ENCODE assay signal across 8 mouse cellular contexts in the genomic region with DNA sequence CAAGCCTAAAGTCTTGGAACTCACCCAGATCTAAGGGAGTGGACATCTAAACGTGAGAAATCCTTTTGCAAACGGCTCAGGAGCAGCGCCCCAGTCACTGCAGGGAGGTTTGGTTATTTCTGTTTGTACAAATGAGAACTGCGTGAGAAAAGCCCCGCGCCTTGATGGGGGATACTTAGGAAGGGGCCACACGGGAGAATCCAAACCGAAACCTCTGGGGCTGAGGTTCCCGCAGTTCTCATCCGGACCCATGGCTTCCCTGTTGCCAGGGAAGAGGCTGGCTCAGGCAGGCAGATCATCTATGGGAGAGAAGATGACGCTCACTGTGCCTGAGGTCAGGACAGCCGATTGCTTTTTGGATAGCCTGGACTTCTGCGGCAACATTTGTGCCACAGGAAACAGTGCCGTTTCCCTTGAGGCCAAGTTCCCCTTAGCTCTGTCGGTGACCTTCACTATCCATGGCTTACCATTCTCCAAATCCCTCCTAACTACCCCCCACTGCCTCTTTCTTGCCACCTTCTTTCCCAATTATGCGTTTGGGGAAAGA.
DNase-seq lines count a peak whose midpoint lies in the region; ATAC-seq and TF ChIP-seq lines count a peak whose summit lies in the region.

No protein-coding gene starts in this region.

- H3K4me1 ChIP-seq in heart, embryonic 12.5 days (replicated peaks) = peaks cover 12% of the 10 kb centered on the region; the same call in 1 of the 2 replicates
- H3K4me1 ChIP-seq in midbrain, postnatal 0 days (ENCODE audit: insufficient read depth, low read length) = no peaks in the 10 kb centered on the region
- no peaks in the 10 kb centered on the region for H3K4me1 ChIP-seq in midbrain, embryonic 11.5 days (ENCODE audit: control insufficient read depth, insufficient read depth, low read length)
- peaks cover 8% of the 10 kb centered on the region for H3K4me1 ChIP-seq in limb, embryonic 10.5 days
- H3K4me1 ChIP-seq in stomach, embryonic 15.5 days = 0 out of 2 replicates have a peak, but pooled peaks cover 6% of the 10 kb centered on the region

- intact Hi-C loops in heart, postnatal 10 days (cut with DNase I) = loop anchor here (2.0 to 10.0 kb wide), 6 partner anchors 399 to 1047 kb away; no protein-coding TSS in a partner anchor

- H3K9me3 ChIP-seq in heart, embryonic 12.5 days (replicated peaks) = no peaks in the 10 kb centered on the region
- H3K9me3 ChIP-seq in midbrain, postnatal 0 days (ENCODE audit: low read length) = no peaks in the 10 kb centered on the region
- no peaks in the 10 kb centered on the region for H3K9me3 ChIP-seq in midbrain, embryonic 11.5 days (ENCODE audit: control insufficient read depth, low read length)
- H3K9me3 ChIP-seq in limb, embryonic 10.5 days (replicated peaks) = no peaks in the 10 kb centered on the region
- H3K9me3 ChIP-seq in stomach, embryonic 15.5 days = no peaks in the 10 kb centered on the region

- TF ChIP-seq CTCF in midbrain, postnatal 0 days (IDR thresholded peaks at IDR 0.05) = no peak

- peak overlapping the region; percentile 49 for H3K9ac ChIP-seq in heart, embryonic 12.5 days
- no peak overlapping the region for H3K9ac ChIP-seq in midbrain, postnatal 0 days (replicated peaks; ENCODE audit: low read length, poor library complexity, severe bottlenecking)
- H3K9ac ChIP-seq in midbrain, embryonic 11.5 days (ENCODE audit: low read length) = no peak overlapping the region
- H3K9ac ChIP-seq in stomach, embryonic 15.5 days = no peak overlapping the region

- H3K27me3 ChIP-seq in heart, embryonic 12.5 days (replicated peaks) = 0 out of 2 replicates have a peak, but pooled peaks cover 8% of the 10 kb centered on the region
- no peaks in the 10 kb centered on the region for H3K27me3 ChIP-seq in midbrain, postnatal 0 days (ENCODE audit: insufficient read depth, low read length)
- no peaks in the 10 kb centered on the region for H3K27me3 ChIP-seq in midbrain, embryonic 11.5 days (ENCODE audit: control insufficient read depth, insufficient read depth, low read length)
- peaks cover 11% of the 10 kb centered on the region for H3K27me3 ChIP-seq in limb, embryonic 10.5 days (ENCODE audit: low read depth, poor library complexity, severe bottlenecking)
- no peaks in the 10 kb centered on the region for H3K27me3 ChIP-seq in stomach, embryonic 15.5 days (replicated peaks)

- peak overlapping the region; percentile 71 for H3K4me2 ChIP-seq in heart, embryonic 12.5 days
- H3K4me2 ChIP-seq in midbrain, postnatal 0 days (ENCODE audit: low read depth, low read length, poor library complexity, severe bottlenecking) = peak overlapping the region; percentile 43; the same call in 1 of the 2 replicates
- H3K4me2 ChIP-seq in midbrain, embryonic 11.5 days = no peak overlapping the region
- H3K4me2 ChIP-seq in stomach, embryonic 15.5 days = peak overlapping the region; percentile 45

- H3K4me3 ChIP-seq in heart, embryonic 12.5 days = peak overlapping the region; percentile 37
- no peak overlapping the region; the same call in 1 of the 2 replicates for H3K4me3 ChIP-seq in midbrain, postnatal 0 days (ENCODE audit: low read depth, low read length)
- no peak overlapping the region for H3K4me3 ChIP-seq in midbrain, embryonic 11.5 days (ENCODE audit: low read depth, low read length)
- peak overlapping the region; percentile 6; the same call in 1 of the 2 replicates for H3K4me3 ChIP-seq in limb, embryonic 10.5 days
- peak overlapping the region; percentile 26 for H3K4me3 ChIP-seq in stomach, embryonic 15.5 days (replicated peaks)

- H3K27ac ChIP-seq in heart, embryonic 12.5 days (ENCODE audit: poor library complexity, severe bottlenecking) = no peak overlapping the region
- no peak overlapping the region for H3K27ac ChIP-seq in midbrain, postnatal 0 days (ENCODE audit: low read depth, low read length)
- H3K27ac ChIP-seq in midbrain, embryonic 11.5 days (ENCODE audit: low read depth, low read length) = no peak overlapping the region
- H3K27ac ChIP-seq in limb, embryonic 10.5 days = no peak overlapping the region
- H3K27ac ChIP-seq in stomach, embryonic 15.5 days = no peak overlapping the region

- no peak for DNase-seq in heart, postnatal 10 days
- no peak for DNase-seq in midbrain, postnatal 0 days (ENCODE audit: low spot score)
- no peak for DNase-seq in midbrain, embryonic 11.5 days (ENCODE audit: low spot score, missing footprints)
- no peak for DNase-seq in limb, embryonic 10.5 days (ENCODE audit: low spot score)
- DNase-seq in gastrocnemius, postnatal 4 days (ENCODE audit: low spot score in 2 of 2) = no peak
- no peak for DNase-seq in spleen, adult 12 weeks (ENCODE audit: low spot score)

- no peak for ATAC-seq in heart, embryonic 12.5 days (ENCODE audit: insufficient number of reproducible peaks, low FRiP score)
- no peak for ATAC-seq in midbrain, postnatal 0 days (ENCODE audit: low FRiP score)
- no peak for ATAC-seq in midbrain, embryonic 11.5 days (ENCODE audit: low FRiP score)
- no peak for ATAC-seq in stomach, embryonic 15.5 days (ENCODE audit: insufficient read depth, low FRiP score, low read depth)

- 29% methylated on average over 16 of the region's 16 CpGs for whole genome bisulfite sequencing in heart, embryonic 12.5 days
- 56% methylated on average over 16 of the region's 16 CpGs for WGBS in midbrain, postnatal 0 days
- WGBS in midbrain, embryonic 11.5 days = 62% methylated on average over 16 of the region's 16 CpGs
- WGBS in limb, embryonic 10.5 days = 58% methylated on average over 16 of the region's 16 CpGs
- WGBS in stomach, embryonic 15.5 days = 31% methylated on average over 16 of the region's 16 CpGs

- no peaks in the 10 kb centered on the region for H3K36me3 ChIP-seq in heart, embryonic 12.5 days
- no peaks in the 10 kb centered on the region for H3K36me3 ChIP-seq in midbrain, postnatal 0 days (ENCODE audit: insufficient read depth, low read length)
- H3K36me3 ChIP-seq in midbrain, embryonic 11.5 days (ENCODE audit: control insufficient read depth, insufficient read depth, low read length) = no peaks in the 10 kb centered on the region
- H3K36me3 ChIP-seq in limb, embryonic 10.5 days = no peaks in the 10 kb centered on the region
- H3K36me3 ChIP-seq in stomach, embryonic 15.5 days = no peaks in the 10 kb centered on the region

Comparison
In these comparisons a context has a peak if more than half of its experiments do, and no peak if none do; other contexts are left out.
1. H3K4me3 ChIP-seq: peak in heart, embryonic 12.5 days (single experiment), limb, embryonic 10.5 days (single experiment) and stomach, embryonic 15.5 days (single experiment); none in midbrain, postnatal 0 days (single experiment) and midbrain, embryonic 11.5 days (single experiment).